Mouse (Mus musculus): ENCODE data around the gene Morc4. TPM values are rescaled to one million over a fixed set of nuclear protein-coding genes. Genes with fewer than 3 reads are reported as not detected.

Morc4 gene
- 0.74 and 1.8 TPM in 2 replicates for polyA plus RNA-seq (2012; rRNA removed)

- no peak within 1 kb of the TSS for H3K27ac ChIP-seq (ENCODE audit: insufficient read depth, low read depth, low read length)
- H3K4me3 ChIP-seq (ENCODE audit: low read depth, low read length) = peak within 1 kb of the TSS; percentile 85
- H3K4me1 ChIP-seq (ENCODE audit: control insufficient read depth, insufficient read depth, insufficient read length, low read length) = no peaks in the 10 kb centered on the region; the same call in 1 of the 2 replicates
- H3K27me3 ChIP-seq (ENCODE audit: control insufficient read depth, insufficient read depth, low read length) = no peaks in the 10 kb centered on the region
- no peak for TF ChIP-seq POLR2A (IDR thresholded peaks at IDR 0.05; ENCODE audit: low read depth, low read length)
- TF ChIP-seq CTCF (IDR thresholded peaks at IDR 0.05; ENCODE audit: extremely low read depth, insufficient read length, insufficient replicate concordance, low read depth, low read length) = no peak
- H3K36me3 ChIP-seq (ENCODE audit: control insufficient read depth, insufficient read depth, low read length) = no peaks in the 10 kb centered on the region
- 16% methylated on average over 77 of the region's 87 CpGs for WGBS
These were observed at the start of gene Morc4 for GRCm38 (mm10) chrX:139870938-139871791. Gene Morc4 (minus strand): TSS chrX:139871677.

DNA sequence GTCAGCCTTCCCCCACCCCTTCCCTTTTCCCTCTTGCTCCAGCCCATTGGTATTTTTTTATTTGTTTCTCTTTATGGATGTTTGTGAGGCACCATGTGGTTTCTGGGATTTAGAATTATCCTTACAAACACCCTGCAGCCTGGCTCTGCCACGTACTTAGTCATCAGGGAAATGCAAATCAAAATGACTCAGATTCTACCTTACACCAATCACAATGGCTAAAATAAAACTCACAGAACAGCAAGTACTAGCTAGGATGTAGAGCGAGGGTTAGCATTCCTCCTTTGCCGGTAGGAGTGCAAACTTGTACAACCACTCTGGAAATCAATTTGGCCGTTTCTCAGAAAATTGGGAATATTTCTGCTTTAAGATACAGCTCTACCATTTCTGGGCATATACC is 49.1 kb upstream of the Morc4 start:
- H3K4me3 ChIP-seq (ENCODE audit: low read depth, low read length) = no peak overlapping the region
- H3K27me3 ChIP-seq (ENCODE audit: control insufficient read depth, insufficient read depth, low read length) = no peaks in the 10 kb centered on the region
- no peak for TF ChIP-seq POLR2A (IDR thresholded peaks at IDR 0.05; ENCODE audit: low read depth, low read length)
- no peak for TF ChIP-seq CTCF (IDR thresholded peaks at IDR 0.05; ENCODE audit: extremely low read depth, insufficient read length, insufficient replicate concordance, low read depth, low read length)
- 80% methylated on average over 4 of the region's 4 CpGs for WGBS
- no peak overlapping the region for H3K27ac ChIP-seq (ENCODE audit: insufficient read depth, low read depth, low read length)
- H3K4me1 ChIP-seq (ENCODE audit: control insufficient read depth, insufficient read depth, insufficient read length, low read length) = no peaks in the 10 kb centered on the region
- no peaks in the 10 kb centered on the region for H3K36me3 ChIP-seq (ENCODE audit: control insufficient read depth, insufficient read depth, low read length)

GRCm38 (mm10) chrX:139891387-139891786 is 19.9 kb upstream of the Morc4 start:
- no peak overlapping the region for H3K27ac ChIP-seq (ENCODE audit: insufficient read depth, low read depth, low read length)
- H3K4me1 ChIP-seq (ENCODE audit: control insufficient read depth, insufficient read depth, insufficient read length, low read length) = no peaks in the 10 kb centered on the region
- no peak overlapping the region for H3K4me3 ChIP-seq (ENCODE audit: low read depth, low read length)
- TF ChIP-seq CTCF (IDR thresholded peaks at IDR 0.05; ENCODE audit: extremely low read depth, insufficient read length, insufficient replicate concordance, low read depth, low read length) = no peak
- TF ChIP-seq POLR2A (IDR thresholded peaks at IDR 0.05; ENCODE audit: low read depth, low read length) = no peak
- 36% methylated on average over 1 of the region's 1 CpGs for WGBS
- no peaks in the 10 kb centered on the region for H3K36me3 ChIP-seq (ENCODE audit: control insufficient read depth, insufficient read depth, low read length)
- no peaks in the 10 kb centered on the region for H3K27me3 ChIP-seq (ENCODE audit: control insufficient read depth, insufficient read depth, low read length)

DNA sequence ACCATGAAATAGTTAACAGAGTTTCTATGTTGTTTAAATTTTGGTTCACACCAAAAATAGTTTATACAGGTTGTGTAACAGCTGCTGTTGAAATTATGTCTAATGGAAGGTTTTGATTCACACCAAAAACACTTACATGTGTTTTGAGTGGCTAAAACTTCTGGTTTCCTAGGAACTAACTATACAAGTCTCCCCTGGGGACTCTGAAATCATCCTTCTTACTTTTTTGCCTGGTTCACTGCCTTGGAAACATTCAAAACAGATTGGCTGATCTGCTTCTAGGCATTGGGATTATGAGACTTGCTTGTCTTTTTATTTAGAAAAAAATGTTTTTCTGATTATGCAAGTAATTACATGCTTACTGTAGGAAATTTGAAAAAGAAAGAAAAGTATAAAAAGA is 11.7 kb upstream of the Morc4 start:
- Histone ChIP-seq H3K36me3 (ENCODE audit: control insufficient read depth, insufficient read depth, low read length) (no peaks in the 10 kb centered on the region), H3K27ac (ENCODE audit: insufficient read depth, low read depth, low read length) (no peak overlapping the region), H3K27me3 (ENCODE audit: control insufficient read depth, insufficient read depth, low read length) (no peaks in the 10 kb centered on the region), H3K4me3 (ENCODE audit: low read depth, low read length) (no peak overlapping the region), H3K4me1 (ENCODE audit: control insufficient read depth, insufficient read depth, insufficient read length, low read length) (no peaks in the 10 kb centered on the region)
- TF ChIP-seq POLR2A (IDR thresholded peaks at IDR 0.05; ENCODE audit: low read depth, low read length) = no peak
- TF ChIP-seq CTCF (IDR thresholded peaks at IDR 0.05; ENCODE audit: extremely low read depth, insufficient read length, insufficient replicate concordance, low read depth, low read length) = no peak

DNA sequence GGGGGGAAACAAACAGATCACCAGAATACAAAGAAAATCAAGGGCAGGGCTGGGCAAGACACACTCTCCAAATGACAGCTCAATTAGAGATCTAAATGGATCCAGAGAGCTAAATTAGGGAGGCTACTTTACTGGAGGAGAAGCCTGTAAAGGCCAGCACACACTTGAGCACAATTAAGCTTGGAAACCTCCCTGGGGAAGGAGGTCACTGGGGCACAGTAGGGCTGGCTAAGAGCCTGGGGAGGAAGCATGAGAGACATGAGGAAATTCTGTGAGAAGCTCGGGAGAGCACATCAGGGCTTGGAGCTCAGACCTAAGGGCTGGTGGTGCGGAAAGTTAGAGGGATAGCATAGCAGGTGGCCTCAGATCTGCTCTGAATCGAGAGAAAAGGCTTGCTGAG is 6.5 kb upstream of the Morc4 start:
- H3K27ac ChIP-seq (ENCODE audit: insufficient read depth, low read depth, low read length) = no peak overlapping the region
- H3K4me1 ChIP-seq (ENCODE audit: control insufficient read depth, insufficient read depth, insufficient read length, low read length) = no peaks in the 10 kb centered on the region
- WGBS = 63% methylated on average over 3 of the region's 3 CpGs
- no peaks in the 10 kb centered on the region for H3K27me3 ChIP-seq (ENCODE audit: control insufficient read depth, insufficient read depth, low read length)
- H3K36me3 ChIP-seq (ENCODE audit: control insufficient read depth, insufficient read depth, low read length) = no peaks in the 10 kb centered on the region
- TF ChIP-seq CTCF (IDR thresholded peaks at IDR 0.05; ENCODE audit: extremely low read depth, insufficient read length, insufficient replicate concordance, low read depth, low read length) (no peak), POLR2A (IDR thresholded peaks at IDR 0.05; ENCODE audit: low read depth, low read length) (no peak)
- H3K4me3 ChIP-seq (ENCODE audit: low read depth, low read length) = no peak overlapping the region

DNA sequence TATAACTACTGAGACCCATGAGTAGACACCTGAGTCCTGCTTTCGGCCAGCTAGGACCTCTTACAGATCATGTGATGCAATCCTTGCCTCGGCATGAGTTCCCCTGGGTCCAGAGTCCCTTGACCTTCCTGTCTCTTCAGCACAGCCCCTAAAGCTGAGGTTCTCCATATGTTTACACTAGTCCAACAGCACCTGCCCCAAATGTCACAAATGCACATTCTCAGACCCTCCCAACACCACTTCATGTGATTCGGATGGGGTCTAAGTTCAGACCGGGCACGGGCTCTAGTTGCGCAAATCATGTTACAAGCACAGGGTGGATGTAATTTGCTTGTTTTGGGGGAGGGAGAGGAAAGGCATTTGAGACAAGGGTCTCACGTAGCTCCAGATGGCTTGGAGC is 5.6 kb upstream of the Morc4 start:
- TF ChIP-seq CTCF (IDR thresholded peaks at IDR 0.05; ENCODE audit: extremely low read depth, insufficient read length, insufficient replicate concordance, low read depth, low read length) = no peak
- no peak for TF ChIP-seq POLR2A (IDR thresholded peaks at IDR 0.05; ENCODE audit: low read depth, low read length)
- no peaks in the 10 kb centered on the region for H3K27me3 ChIP-seq (ENCODE audit: control insufficient read depth, insufficient read depth, low read length)
- 61% methylated on average over 7 of the region's 7 CpGs for WGBS
- no peak overlapping the region for H3K27ac ChIP-seq (ENCODE audit: insufficient read depth, low read depth, low read length)
- H3K4me1 ChIP-seq (ENCODE audit: control insufficient read depth, insufficient read depth, insufficient read length, low read length) = no peaks in the 10 kb centered on the region
- no peaks in the 10 kb centered on the region for H3K36me3 ChIP-seq (ENCODE audit: control insufficient read depth, insufficient read depth, low read length)
- H3K4me3 ChIP-seq (ENCODE audit: low read depth, low read length) = no peak overlapping the region

GRCm38 (mm10) chrX:139870300-139870711 is 1.2 kb downstream of the Morc4 start:
- H3K36me3 ChIP-seq (ENCODE audit: control insufficient read depth, insufficient read depth, low read length) = no peaks in the 10 kb centered on the region
- TF ChIP-seq CTCF (IDR thresholded peaks at IDR 0.05; ENCODE audit: extremely low read depth, insufficient read length, insufficient replicate concordance, low read depth, low read length) (peak; percentile 13; the same call in 1 of the 2 replicates), POLR2A (IDR thresholded peaks at IDR 0.05; ENCODE audit: low read depth, low read length) (no peak)
- WGBS = 17% methylated on average over 15 of the region's 15 CpGs

More at GRCm38 (mm10) chrX:139870300-139870711, 1.2 kb downstream of the Morc4 start:
- Histone ChIP-seq H3K27me3 (ENCODE audit: control insufficient read depth, insufficient read depth, low read length) (no peaks in the 10 kb centered on the region), H3K4me3 (ENCODE audit: low read depth, low read length) (peak overlapping the region; percentile 85), H3K4me1 (ENCODE audit: control insufficient read depth, insufficient read depth, insufficient read length, low read length) (no peaks in the 10 kb centered on the region; the same call in 1 of the 2 replicates), H3K27ac (ENCODE audit: insufficient read depth, low read depth, low read length) (no peak overlapping the region)
